Mouse (Mus musculus) cerebellum, adult 11-12 months (tissue): ENCODE data around the gene Naaladl2.

Source experiments
- DNase-seq: peaks from one replicate; pipeline ENCODE4 v3.0.0; 2022

Naaladl2 gene

DNA sequence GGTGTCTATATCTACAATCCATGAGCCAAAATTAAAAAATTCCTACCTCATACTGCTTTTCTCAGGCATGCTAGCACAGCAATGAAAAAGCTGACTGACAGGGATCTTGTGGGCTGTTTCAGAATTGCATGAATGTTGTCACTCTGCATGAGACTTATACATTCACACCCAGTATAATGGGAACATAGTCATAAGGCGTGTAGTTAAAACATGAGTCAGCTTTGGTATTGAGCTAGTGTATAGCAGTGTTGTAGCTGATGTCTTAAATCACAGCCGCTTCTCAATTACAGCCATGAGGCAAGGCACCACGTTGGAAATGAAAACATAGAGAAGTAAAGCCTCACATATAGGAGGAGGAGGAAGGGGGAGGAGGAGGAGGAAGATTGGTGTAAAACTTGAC lies 473.6 kb downstream of the Naaladl2 start:
- DNase-seq: no peak

DNA sequence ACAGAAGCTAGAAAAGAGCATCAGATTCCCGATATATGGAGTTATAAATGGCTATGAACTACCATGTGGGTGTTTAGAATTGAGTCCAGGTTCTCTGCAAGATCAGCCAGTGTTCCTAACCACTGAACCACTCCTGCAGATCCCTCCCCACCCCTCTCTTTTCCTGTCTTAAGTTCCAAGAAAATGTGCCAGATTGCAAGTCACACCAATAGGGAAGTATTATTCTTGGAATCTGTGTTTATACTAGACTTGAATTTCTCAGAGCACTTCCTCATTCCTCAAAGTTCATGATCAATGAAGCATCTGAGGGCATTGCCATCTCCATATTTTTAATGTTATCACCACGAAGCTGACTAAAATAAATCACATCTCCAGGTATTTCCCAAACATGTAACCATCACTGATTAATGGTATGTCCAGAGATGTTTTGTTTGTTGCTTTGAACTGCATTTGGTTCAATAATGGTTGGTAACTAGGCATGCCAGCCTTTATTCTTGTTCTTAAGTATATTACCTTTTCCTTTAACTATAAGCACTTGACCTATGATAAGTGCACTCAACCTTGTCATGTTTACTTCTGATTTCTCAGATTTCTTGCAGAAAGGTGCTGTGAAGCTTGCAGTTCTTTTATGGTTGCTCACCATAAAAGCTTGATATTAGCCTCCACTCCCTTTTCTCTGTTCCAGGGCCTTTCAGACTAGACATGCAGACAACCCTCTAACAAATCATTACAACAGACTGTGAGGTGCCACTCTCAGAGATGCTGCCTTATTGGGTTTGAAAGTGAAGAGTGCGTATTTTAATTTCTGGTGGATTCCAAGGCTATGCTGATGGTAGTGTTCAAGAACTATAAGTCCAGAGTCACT lies 475.8 kb downstream of the Naaladl2 start:
- no peak for DNase-seq

DNA sequence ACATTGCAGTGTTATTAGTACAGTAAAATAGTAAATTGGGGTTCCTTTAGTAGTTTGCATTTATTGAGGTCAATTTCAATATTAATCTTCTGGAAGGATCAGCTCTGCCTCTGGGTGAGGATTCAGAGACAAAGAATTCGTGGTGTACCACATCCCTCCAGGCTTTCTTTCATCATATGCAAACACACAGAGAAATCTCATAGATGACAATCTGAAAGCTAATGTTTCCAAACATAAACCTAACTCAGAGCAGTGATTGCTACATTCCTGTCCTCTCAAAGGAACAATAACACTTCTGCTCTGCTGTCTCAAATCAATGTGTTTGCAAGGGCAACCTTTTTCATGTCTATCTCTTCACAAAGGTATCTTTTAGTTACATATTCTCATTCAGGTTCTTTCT lies 478.7 kb downstream of the Naaladl2 start:
- no peak for DNase-seq

DNA sequence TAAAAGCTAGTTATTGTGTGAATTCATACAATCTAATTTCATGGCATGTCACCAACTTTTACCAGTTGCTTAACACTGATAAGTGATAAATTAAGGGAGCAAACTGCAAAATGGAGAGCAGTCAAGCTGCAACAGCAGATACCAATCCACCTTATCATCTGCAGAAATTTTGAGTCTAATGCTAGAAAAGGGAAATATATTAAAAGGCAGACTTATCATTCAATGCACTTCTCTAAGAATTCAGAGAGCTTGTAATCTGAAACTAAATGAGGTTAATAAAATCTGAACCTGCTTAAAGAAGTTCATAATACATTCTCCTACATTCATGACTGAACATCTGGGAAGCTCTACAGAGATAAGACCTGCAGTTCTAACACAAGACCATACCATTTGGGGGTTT lies 480.3 kb downstream of the Naaladl2 start:
- no peak for DNase-seq

DNA sequence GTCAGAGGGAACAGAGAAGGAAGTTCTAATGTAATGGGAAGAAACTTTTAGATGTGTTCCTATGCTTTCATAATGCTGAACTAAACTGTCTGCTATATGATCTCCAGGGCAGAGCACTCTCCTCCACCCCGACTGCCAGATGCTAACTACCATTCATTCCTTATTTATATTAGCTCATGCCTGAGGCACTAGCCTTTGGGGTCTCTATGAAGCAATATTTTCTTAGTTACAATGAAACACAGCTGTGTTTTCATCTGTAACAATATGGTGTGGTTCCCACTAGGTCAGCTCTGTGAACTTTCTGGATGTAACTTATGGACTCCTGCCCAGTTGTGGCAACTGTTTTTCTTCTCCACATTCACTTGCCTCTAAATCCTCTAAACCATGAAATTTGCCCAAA lies 514.0 kb downstream of the Naaladl2 start:
- DNase-seq: no peak

DNA sequence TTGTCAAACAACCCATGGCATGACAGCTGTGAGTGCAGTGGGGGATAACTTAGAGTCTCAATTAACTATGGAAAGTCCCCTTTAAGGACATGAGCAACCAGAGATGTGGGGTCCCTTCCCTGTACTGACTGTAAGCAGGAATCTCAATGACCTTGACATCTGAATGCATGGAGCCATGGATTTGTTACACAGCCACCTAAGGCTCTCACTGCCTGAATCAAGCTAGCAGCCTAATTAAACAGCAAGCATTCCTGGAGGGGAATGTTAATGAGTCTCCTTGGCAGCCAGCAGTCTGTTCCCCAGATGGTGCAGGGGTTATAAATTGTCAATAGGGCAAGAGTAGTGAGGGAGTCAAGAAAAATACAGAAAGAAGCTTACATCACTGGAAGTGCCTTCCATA lies 538.6 kb downstream of the Naaladl2 start:
- DNase-seq: peak; percentile 10

DNA sequence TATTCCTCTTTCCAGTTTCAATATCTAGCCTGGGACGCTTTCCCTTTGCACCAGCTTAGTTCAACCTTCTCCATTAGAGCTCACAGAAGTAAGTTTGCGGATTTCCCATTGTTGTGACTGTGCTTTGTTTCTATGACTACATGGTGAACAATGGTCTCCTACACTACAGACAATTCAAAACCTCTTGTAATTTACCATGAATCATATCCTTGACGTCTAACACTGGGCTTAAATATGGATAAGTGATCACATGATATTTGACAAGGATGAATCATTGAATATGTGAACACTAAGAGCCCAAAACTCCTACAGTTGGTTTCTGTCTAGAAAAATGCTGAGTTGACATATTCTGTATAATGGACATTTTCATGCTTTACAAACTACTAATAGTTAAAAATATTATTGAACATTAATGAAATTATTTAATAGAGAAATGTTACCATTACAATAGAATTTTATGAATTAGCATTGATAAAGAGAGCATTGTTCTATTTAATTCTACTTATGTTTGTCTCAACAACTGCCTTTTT lies 539.2 kb downstream of the Naaladl2 start:
- DNase-seq: no peak

DNA sequence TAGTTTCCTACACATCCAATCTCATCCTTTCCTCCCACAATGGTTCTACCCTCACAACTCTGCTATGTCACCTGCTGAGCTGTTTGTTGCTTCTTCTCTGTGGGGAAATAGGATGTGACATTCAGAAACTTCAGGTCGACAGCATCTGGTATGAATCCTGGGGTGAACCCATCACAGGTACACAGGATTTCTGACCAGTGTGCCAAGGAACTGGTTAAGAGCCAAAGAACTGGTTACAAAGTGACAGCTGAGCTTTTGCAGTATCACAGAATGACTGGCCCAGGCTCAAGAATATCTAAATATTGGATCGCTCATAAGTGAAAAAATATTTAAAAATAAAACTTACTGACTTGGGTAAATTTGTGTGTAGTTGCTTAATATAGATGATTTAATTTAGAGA lies 548.6 kb downstream of the Naaladl2 start:
- peak; percentile 19 for DNase-seq

DNA sequence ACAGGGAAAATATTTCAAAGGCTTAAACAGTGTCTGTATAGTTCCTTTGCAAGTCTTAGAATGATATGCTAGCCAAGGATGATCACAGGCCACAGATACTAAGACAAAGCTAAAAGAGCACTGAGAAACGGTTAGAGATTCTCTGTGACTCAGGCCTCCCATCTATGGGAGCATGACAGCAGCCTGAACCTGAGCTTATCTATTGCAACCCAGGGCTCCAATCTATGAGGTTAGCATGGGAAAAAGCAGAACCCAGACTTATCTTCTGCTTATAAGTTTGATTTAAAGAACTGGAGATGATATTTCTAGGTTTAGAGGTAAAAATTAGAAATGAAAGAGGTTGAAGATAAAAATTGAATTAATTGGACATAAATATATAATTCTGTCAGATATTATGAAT lies 587.4 kb downstream of the Naaladl2 start:
- DNase-seq: no peak

DNA sequence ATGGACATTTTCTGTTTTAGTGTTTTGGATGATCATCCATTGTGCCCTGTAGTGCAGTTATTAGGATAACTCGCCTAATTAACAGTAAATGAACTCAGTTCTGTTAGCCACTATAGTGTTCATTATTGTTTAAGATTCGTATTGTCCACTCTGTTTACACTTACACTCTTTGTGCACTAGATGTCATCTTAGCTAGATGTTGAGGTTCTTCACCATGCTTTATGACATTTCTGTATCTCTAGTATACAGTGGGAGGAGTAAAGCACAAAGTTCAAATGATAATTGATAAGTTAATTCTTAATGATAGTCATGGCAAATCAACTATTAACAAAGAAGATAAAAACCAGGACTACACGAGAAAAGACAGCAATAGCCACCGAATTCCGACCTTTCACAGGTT lies 590.4 kb downstream of the Naaladl2 start:
- no peak for DNase-seq

DNA sequence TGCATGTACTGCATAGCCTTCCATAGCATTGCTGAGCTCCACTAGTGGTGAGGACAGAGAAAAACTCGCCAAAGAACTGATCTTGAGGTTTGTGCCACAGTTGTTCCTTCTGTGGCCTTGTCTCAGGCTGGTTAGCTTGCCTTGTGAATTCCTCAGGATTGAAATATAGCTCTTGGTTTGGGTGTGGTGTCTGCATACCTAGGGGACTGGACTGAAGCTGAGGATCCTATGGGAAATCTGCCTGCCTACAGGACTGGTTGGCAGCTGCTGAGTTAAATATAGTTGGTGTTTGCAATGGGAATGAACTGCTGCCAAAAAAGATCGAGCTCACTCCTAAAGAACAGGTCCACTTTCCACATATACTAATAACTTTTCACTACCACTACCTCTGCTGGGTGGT lies 591.4 kb downstream of the Naaladl2 start:
- no peak for DNase-seq

DNA sequence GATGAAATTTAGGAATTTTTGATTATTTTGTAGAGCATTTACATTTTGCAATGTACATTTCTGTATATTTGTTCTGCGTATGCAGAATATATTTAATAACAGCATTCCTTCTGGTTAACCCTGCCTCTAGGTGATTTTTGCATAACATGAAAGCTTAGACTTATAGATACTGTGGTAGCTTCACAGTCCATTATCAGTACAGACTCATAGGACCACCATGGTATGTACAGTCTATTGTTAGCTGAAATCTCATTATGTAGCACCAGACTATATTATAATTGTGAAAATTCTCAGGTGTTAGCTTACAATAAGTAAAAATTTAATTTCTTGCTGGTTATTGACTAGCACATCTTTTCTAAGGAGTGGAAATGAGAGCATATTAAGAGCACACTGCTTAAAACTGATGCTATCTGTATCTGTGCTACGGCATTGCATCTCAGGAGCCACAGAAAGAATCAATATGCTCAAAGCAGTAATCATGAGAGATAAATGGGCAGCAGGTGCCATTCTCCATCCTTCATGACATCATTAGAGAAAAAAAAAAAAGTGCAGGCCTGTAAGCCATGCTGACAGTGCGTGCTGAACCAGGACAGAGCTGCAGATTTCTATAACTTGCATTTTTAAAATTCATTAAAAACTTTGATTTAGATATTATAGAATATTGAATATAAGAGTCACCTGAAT lies 610.1 kb downstream of the Naaladl2 start:
- no peak for DNase-seq

DNA sequence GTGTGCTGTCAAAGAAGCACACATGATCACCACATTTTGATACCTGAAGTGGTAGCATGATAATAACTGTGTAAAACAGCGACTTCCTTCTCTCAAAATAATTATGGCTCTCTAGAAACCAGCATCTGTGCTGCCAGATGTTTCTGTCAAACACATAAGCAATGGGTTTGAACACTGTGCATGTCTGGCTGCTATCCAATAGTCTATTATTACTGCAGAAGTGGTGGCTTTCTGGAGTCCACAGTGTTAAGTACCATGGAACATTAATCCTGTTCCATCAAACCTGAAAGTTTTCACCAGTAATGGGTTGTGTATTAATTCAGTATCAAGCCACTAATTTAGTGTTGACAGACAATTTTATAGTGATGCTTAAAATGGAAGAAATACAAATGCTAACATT lies 629.1 kb downstream of the Naaladl2 start:
- DNase-seq: no peak

DNA sequence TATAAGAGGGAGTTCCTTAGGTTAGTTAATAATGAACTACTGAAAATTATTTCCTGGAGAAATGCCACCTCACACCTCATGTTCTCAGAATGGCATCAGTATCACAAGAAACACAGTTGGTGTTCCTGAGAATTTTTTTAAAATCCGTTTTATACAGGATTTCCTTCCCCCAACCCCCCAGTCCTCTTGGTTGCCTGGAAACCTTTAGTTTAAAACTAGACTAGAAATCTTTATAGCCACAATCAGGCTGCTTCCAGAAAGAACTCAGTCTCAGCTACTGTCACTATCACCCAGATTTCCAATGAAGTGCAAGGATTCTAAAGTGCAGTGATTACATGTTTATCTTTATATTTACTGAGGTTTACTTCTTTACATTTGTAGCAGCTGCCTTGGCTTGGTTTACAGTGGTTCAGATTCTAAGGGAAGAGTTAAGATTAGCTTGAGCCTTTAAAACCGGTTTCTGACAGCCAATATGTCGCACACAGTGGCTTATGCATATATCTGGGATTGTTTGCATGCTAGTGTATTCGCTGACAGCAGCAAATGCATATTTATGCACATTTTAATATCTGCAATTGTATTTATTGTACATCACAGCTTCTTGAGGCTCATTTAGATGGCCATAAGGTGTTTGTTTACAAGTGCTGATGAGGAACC lies 657.5 kb downstream of the Naaladl2 start:
- DNase-seq: no peak

DNA sequence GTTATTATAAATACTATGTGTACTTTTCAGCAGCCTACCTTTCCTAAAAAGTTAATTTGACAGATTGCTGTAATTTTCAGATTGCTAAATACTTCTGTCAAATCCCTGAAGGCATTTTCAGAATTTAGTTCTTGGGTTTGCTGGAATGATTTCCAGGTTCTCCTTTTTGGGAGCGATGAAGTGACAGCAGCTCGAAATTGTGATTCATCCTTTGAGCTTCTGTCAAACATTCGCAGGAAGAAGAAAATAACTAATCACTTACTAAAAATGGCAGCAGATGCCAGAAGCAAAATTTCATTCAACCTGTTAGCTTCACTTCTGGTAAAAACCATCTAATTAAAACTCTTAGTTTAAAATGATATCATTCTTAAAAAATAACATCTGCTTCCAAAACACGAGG lies 680.1 kb downstream of the Naaladl2 start:
- DNase-seq: no peak

DNA sequence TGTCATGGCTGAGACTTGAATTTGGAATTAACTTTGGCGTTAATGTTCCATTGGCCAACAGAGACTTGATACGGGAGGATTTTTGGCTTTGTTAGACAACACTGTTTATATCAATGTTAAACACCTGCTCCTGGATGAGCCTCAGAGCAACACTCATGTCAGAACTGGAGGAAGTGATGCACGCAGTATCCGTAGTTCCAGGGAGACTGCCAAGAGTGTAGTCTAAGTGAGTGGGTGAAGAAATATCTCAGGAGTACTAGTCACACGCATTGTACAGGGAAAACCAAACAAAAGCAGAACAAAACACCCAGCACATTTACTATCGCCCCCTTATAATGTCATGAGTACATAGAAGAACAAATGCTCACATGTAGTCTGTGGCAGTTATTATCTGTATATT lies 703.4 kb downstream of the Naaladl2 start:
- DNase-seq: no peak

DNA sequence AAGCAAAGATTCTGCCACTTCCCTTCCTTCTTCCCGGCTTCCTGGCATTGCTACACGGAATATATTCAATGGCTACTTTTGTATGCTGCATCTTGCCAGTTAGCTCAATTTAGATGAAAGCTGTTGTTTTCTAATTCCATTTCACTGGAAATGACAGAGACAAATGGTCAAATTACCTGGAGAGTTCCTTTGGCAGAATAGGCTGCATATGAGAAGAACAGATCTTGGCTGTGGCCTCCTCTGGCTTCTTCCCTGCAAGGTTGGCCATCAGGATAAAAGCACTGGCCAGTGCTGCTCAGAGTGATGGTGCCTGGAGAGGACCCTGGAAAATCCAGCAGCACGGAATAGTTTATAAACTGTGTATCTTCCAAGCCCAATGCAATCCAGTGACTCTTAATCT lies 711.3 kb downstream of the Naaladl2 start:
- DNase-seq: peak; percentile 32

DNA sequence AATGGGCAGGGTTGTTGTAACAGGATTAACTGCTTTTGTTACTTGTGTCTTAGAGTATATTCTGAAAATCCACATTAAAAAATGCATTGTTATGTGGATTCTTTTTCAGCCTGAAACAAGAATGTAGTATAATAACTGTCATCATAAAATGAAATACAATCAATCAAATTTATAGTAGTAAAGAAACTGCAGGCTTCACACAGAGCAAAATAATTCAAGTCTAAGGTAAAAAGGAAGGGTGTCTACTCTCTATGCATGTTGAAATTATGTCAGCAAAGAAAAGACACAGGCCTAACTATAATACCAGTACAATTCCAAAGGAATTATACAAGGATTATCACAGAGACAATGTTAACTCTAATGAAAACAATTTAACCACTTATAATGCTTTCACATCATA lies 752.3 kb downstream of the Naaladl2 start:
- DNase-seq: no peak

DNA sequence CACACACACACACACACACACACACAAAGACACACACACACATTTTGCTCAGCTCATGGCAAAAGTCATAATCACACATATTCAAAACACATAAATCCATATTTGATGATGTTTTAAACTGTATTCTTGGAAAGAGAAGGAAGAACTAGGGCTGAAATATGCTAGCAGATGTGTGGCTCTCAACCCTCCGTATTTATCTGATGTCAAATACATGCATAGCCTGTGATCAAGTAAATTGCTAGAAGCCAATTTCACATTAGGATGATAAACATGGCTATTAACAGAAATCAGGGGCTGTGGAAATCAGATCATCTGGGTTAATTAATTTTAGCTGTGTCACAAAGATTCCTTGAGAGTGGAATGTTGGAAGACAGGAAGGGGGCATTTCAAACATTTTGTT lies 752.8 kb downstream of the Naaladl2 start:
- no peak for DNase-seq

DNA sequence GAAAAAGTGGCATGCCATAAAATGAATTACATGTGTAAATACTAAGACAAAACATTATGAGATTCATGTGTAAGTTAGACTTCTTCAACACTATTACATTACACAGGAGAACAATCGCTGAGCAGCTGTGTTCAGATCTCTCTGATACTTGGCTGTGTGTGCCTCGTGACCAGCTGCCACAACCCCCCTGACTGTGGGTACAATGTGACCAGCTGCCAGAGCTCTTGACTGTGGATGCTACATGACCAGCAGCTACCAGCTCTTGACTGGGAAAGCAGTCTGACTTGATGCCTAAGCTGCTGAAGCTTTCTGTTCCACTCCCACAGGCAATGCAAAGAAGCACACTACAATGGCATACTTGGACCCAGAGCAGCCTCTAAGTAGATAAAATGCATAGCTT lies 789.1 kb downstream of the Naaladl2 start:
- no peak for DNase-seq

DNA sequence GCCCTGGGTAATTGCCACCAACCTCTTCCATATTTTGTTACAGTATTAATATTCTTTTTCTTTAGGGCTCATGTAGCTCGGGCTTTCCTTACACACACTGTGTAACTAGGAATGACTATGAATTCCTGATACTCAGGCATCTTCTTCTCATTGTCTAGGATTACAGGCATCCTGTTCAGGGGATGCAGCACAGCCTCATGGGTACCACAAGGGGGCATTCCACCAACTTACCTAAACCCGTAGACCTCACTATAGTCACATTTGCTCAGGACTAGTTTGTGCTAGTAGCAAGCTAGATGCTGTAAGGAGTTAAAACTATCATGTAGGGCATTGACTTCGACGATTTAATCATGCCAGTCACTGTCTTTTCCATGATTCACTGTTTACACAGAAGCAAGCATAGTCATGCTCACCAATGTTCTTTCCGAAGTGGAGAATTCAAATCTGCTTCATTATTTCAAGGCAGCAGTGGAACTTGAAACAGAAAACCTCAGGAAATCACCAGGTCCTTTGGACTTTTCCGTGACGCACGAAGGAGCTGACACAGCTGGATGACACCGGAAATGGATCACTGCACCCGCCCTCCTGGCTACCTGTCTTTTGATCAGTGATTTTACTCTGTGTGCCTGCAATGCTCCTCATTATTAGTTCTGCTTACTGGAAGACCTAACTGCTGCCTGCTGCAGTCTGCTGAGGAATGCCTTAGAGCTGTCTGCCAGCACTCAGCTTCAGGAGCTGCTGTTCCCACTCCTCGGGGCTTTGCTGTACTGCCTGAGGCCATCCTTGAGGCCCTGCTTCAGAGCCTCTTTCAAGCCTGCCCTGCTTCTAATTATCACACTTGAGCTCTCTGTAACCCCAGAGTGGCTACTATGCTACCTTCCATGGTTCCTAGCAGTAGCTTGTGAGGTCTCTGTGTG lies 822.3 kb downstream of the Naaladl2 start:
- DNase-seq: no peak

DNA sequence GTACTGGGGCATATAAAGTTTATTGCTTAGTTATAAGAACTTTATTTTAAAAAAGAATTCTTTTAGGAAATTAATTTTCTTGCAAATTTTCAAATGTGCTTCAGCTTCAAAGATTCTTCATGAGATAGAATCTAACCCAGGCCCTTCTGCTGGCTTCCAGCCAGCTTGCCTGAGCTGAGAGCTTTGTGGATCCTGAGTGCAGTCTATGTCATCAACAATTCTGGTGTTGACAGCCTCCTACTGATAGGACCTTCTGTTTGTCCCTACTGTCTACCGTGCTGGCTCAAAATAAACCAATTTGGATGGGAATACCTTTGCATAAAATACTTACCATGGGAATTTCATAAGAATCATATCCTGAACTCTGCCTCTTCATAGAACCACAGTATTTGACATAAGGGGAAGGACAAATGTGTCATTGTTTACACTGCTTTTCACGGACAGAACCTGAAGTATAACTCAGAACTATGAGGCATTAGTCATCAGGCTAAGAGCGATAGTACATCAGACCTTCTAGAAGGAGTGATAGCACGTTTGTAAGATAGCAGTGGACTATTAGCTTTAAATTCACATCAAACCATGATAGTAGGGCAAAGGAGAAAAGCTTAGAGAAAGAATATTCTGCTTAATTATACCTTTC lies 829.3 kb downstream of the Naaladl2 start:
- DNase-seq: peak; percentile 90
